Mouse (Mus musculus) bone marrow, adult 2 months (tissue): ENCODE data around the gene Jrkl. TPM values are rescaled to one million over a fixed set of nuclear protein-coding genes. Genes with fewer than 3 reads are reported as not detected.

Experiments
- H3K27ac ChIP-seq: fragments of 200-500 bp; 2 replicates; pipeline ENCODE4 v1.5.1; 2012; ENCODE audit warnings: low read depth, mild to moderate bottlenecking, control low read depth, inconsistent platforms, low read length; ENCODE audit not compliant: control insufficient read depth, poor library complexity, insufficient read depth
- H3K4me1 ChIP-seq: fragments of 200-500 bp; 2 replicates; pipeline ENCODE4 v1.6.1; 2011; ENCODE audit warnings: low read length; ENCODE audit not compliant: control insufficient read depth, insufficient read depth
- H3K4me3 ChIP-seq: fragments of 200-500 bp; replicated peaks from 2 replicates; pipeline ENCODE3; 2011; ENCODE audit warnings: mild to moderate bottlenecking, low read depth, low read length, control low read depth; ENCODE audit not compliant: control insufficient read depth
- CTCF ChIP-seq: fragments of 200-500 bp; IDR thresholded peaks from 2 replicates; pipeline ENCODE4 v1.5.1; 2011; ENCODE audit warnings: low read length, control low read depth; ENCODE audit not compliant: control insufficient read depth, insufficient read depth
- POLR2A ChIP-seq: fragments of 200-500 bp; IDR thresholded peaks from 2 replicates; pipeline ENCODE4 v1.6.1; 2011; ENCODE audit warnings: low read depth, mild to moderate bottlenecking, control low read depth, low read length, borderline replicate concordance; ENCODE audit not compliant: control insufficient read depth
- WGBS: fragments of 180-500 bp; shearing (Covaris S2); methylation state at CpG from one replicate; pipeline ENCODE4 v1.1.7; 2018; 5-methylcytosine and 5-hydroxymethylcytosine counted together
- polyA plus RNA-seq: library from polyadenylated mRNA; stranded (reverse); fragments of >200 nt; gene quantifications from 2 replicates; pipeline ENCODE4 v1.2.4, GENCODE M21; 2011; ENCODE audit warnings: low replicate concordance; ENCODE audit not compliant: missing spikeins, insufficient read depth, insufficient read length

Jrkl gene
- polyA plus RNA-seq, 1 experiment = 2.8 TPM

GRCm38 (mm10) chr9:13195762-13196161, 49.9 kb downstream of the Jrkl start:
- H3K27ac ChIP-seq = no peak overlapping the region
- no peaks in the 10 kb centered on the region for H3K4me1 ChIP-seq
- 4% methylated on average over 7 of the region's 7 CpGs for WGBS
- no peak overlapping the region for H3K4me3 ChIP-seq
- TF ChIP-seq CTCF = peak; percentile 48
- TF ChIP-seq POLR2A = no peak

- Histone ChIP-seq H3K27ac (no peak overlapping the region), H3K4me3 (no peak overlapping the region), H3K4me1 (no peaks in the 10 kb centered on the region)
- 5% methylated on average over 4 of the region's 4 CpGs for whole genome bisulfite sequencing
- TF ChIP-seq CTCF = no peak
- TF ChIP-seq POLR2A = no peak
Measured at GRCm38 (mm10) chr9:13195268-13195667, 50.4 kb downstream of the Jrkl start.

GRCm38 (mm10) chr9:13194619-13195018, 51.0 kb downstream of the Jrkl start:
- TF ChIP-seq POLR2A (no peak), CTCF (no peak)
- H3K4me1 ChIP-seq = no peaks in the 10 kb centered on the region
- 83% methylated on average over 4 of the region's 4 CpGs for WGBS
- no peak overlapping the region for H3K4me3 ChIP-seq
- no peak overlapping the region for H3K27ac ChIP-seq

Other genes starting within 250 kb of the Jrkl start
- 18.8 and 22.8 TPM in 2 replicates for gene Ccdc82, start 1.1 kb upstream of the Jrkl start, polyA plus RNA-seq
- gene Maml2, start 52.1 kb upstream of the Jrkl start, polyA plus RNA-seq = 2.1 and 3.5 TPM in 2 replicates
- not detected in 2 replicates for gene Gm17571, start 200.9 kb upstream of the Jrkl start, polyA plus RNA-seq